Mouse (Mus musculus) embryonic facial prominence, embryonic 12.5 days (tissue): ENCODE data around the gene Methig1. TPM values are rescaled to one million over a fixed set of nuclear protein-coding genes. Genes with fewer than 3 reads are reported as not detected.
"Not testable (repeated sequence)": the region's sequence is repeated elsewhere in the genome, so short reads cannot be mapped to it uniquely, and the experiment has no call there.

Experiments
- ATAC-seq: fragments of 200-750 bp; cut with Nextera tagmentation; 2 replicates; pipeline ENCODE4 v1.8.0; 2017; ENCODE audit not compliant: insufficient number of reproducible peaks, insufficient read depth, low FRiP score, low TSS enrichment
- H3K27ac ChIP-seq: fragments of 300-500 bp; sonication (generic); 2 replicates; pipeline ENCODE4 v1.5.1; 2016; ENCODE audit warnings: mild to moderate bottlenecking
- H3K27me3 ChIP-seq: fragments of 300-500 bp; sonication (generic); 2 replicates; pipeline ENCODE4 v1.6.1; 2016; ENCODE audit warnings: mild to moderate bottlenecking, moderate library complexity
- H3K36me3 ChIP-seq: fragments of 300-500 bp; sonication (generic); 2 replicates; pipeline ENCODE4 v1.6.1; 2016; ENCODE audit warnings: mild to moderate bottlenecking
- H3K4me1 ChIP-seq: fragments of 300-500 bp; sonication (generic); 2 replicates; pipeline ENCODE4 v1.6.1; 2016
- H3K4me2 ChIP-seq: fragments of 300-500 bp; sonication (generic); replicated peaks from 2 replicates; pipeline ENCODE4 v1.6.1; 2016; ENCODE audit warnings: mild to moderate bottlenecking, moderate library complexity
- H3K4me3 ChIP-seq: fragments of 300-500 bp; sonication (generic); 2 replicates; pipeline ENCODE4 v1.5.1; 2016; ENCODE audit warnings: mild to moderate bottlenecking
- H3K9ac ChIP-seq: fragments of 300-500 bp; sonication (generic); 2 replicates; pipeline ENCODE4 v1.6.1; 2016; ENCODE audit warnings: mild to moderate bottlenecking, moderate library complexity
- H3K9me3 ChIP-seq: fragments of 300-500 bp; sonication (generic); 2 replicates; pipeline ENCODE4 v1.6.1; 2016; ENCODE audit warnings: mild to moderate bottlenecking, moderate library complexity
- WGBS: fragments of 180-500 bp; shearing (Covaris S2); methylation state at CpG from one replicate; pipeline ENCODE4 v1.1.7; 2016; 5-methylcytosine and 5-hydroxymethylcytosine counted together
- polyA plus RNA-seq: library from polyadenylated mRNA; unstranded; fragments of >200 nt; fragmentation: Nextera tagmentation; extraction: Ambion mirVana; gene quantifications from 2 replicates; pipeline ENCODE4 v1.2.1, GENCODE M21; 2016

The Methig1 gene
- polyA plus RNA-seq, 1 experiment from 2014 or later: 0.26 TPM

- Histone ChIP-seq H3K27ac (no peak overlapping the region), H3K9me3 (no peaks in the 10 kb centered on the region), H3K27me3 (no peaks in the 10 kb centered on the region), H3K36me3 (no peaks in the 10 kb centered on the region), H3K4me2 (no peak overlapping the region), H3K4me3 (no peak overlapping the region), H3K4me1 (0 out of 2 replicates have a peak, but pooled peaks cover 5% of the 10 kb centered on the region), H3K9ac (no peak overlapping the region)
- ATAC-seq: no peak
- 54% methylated on average over 5 of the region's 5 CpGs for WGBS
Observed at GRCm38 (mm10) chr15:100321134-100321533, 31.8 kb upstream of the Methig1 start.

- no peaks in the 10 kb centered on the region for H3K9me3 ChIP-seq
- H3K27me3 ChIP-seq: no peaks in the 10 kb centered on the region
- H3K27ac ChIP-seq: no peak overlapping the region
- H3K4me1 ChIP-seq: 0 out of 2 replicates have a peak, but pooled peaks cover 5% of the 10 kb centered on the region
- no peak overlapping the region for H3K9ac ChIP-seq
- H3K4me3 ChIP-seq: no peak overlapping the region
- WGBS: 71% methylated on average over 12 of the region's 12 CpGs
- H3K4me2 ChIP-seq: no peak overlapping the region
- no peak for ATAC-seq
- no peaks in the 10 kb centered on the region for H3K36me3 ChIP-seq
Observed at GRCm38 (mm10) chr15:100324021-100324591, 28.8 kb upstream of the Methig1 start.

GRCm38 (mm10) chr15:100325235-100325634 is 27.7 kb upstream of the Methig1 start:
- no peak overlapping the region for H3K9ac ChIP-seq
- no peak for ATAC-seq
- H3K27ac ChIP-seq: no peak overlapping the region
- 0 out of 2 replicates have a peak, but pooled peaks cover under 1% of the 10 kb centered on the region for H3K4me1 ChIP-seq
- no peak overlapping the region for H3K4me3 ChIP-seq
- H3K4me2 ChIP-seq: no peak overlapping the region
- no peaks in the 10 kb centered on the region for H3K9me3 ChIP-seq
- no peaks in the 10 kb centered on the region for H3K27me3 ChIP-seq
- WGBS: 71% methylated on average over 3 of the region's 3 CpGs
- no peaks in the 10 kb centered on the region for H3K36me3 ChIP-seq

- H3K36me3 ChIP-seq, H3K9me3 ChIP-seq, H3K4me2 ChIP-seq, ATAC-seq, H3K27ac ChIP-seq, H3K27me3 ChIP-seq, H3K9ac ChIP-seq, H3K4me3 ChIP-seq, H3K4me1 ChIP-seq: not testable (repeated sequence)
- WGBS: 60% methylated on average over 4 of the region's 4 CpGs
Observed at GRCm38 (mm10) chr15:100328089-100328488, 24.9 kb upstream of the Methig1 start.

GRCm38 (mm10) chr15:100329336-100329735 is 23.6 kb upstream of the Methig1 start:
- not testable (repeated sequence) for H3K36me3 ChIP-seq, H3K9me3 ChIP-seq, H3K9ac ChIP-seq, H3K27me3 ChIP-seq, H3K4me3 ChIP-seq, H3K4me1 ChIP-seq, ATAC-seq, H3K27ac ChIP-seq, H3K4me2 ChIP-seq
- WGBS: 31% methylated on average over 10 of the region's 10 CpGs

GRCm38 (mm10) chr15:100330739-100331138 is 22.2 kb upstream of the Methig1 start:
- Histone ChIP-seq H3K4me3 (no peak overlapping the region), H3K4me2 (no peak overlapping the region), H3K36me3 (no peaks in the 10 kb centered on the region), H3K9me3 (no peaks in the 10 kb centered on the region), H3K9ac (no peak overlapping the region), H3K4me1 (no peaks in the 10 kb centered on the region), H3K27me3 (no peaks in the 10 kb centered on the region), H3K27ac (no peak overlapping the region)
- no peak for ATAC-seq
- 84% methylated on average over 7 of the region's 7 CpGs for WGBS

GRCm38 (mm10) chr15:100332077-100332961 is 20.6 kb upstream of the Methig1 start:
- H3K4me2 ChIP-seq, H3K27me3 ChIP-seq, H3K4me1 ChIP-seq, H3K36me3 ChIP-seq, ATAC-seq, H3K27ac ChIP-seq, H3K9ac ChIP-seq, H3K4me3 ChIP-seq, H3K9me3 ChIP-seq: not testable (repeated sequence)
- 45% methylated on average over 3 of the region's 10 CpGs for WGBS

GRCm38 (mm10) chr15:100334629-100335028 is 18.3 kb upstream of the Methig1 start, which contains the start of gene Mettl7a3:
TSS of gene Mettl7a3 (plus strand) at chr15:100334929.
- H3K36me3 ChIP-seq: no peaks in the 10 kb centered on the region
- WGBS: 61% methylated on average over 10 of the region's 10 CpGs
- H3K4me1 ChIP-seq: no peaks in the 10 kb centered on the region
- H3K4me2 ChIP-seq: no peak within 1 kb of the TSS
- H3K4me3 ChIP-seq: no peak within 1 kb of the TSS
- ATAC-seq: no peak
- no peak within 1 kb of the TSS for H3K27ac ChIP-seq
- H3K9ac ChIP-seq: no peak within 1 kb of the TSS
- no peaks in the 10 kb centered on the region for H3K27me3 ChIP-seq
- no peaks in the 10 kb centered on the region for H3K9me3 ChIP-seq

GRCm38 (mm10) chr15:100337328-100337727 is 15.6 kb upstream of the Methig1 start:
- H3K4me2 ChIP-seq, H3K27me3 ChIP-seq, H3K4me1 ChIP-seq, H3K27ac ChIP-seq, H3K4me3 ChIP-seq, H3K9ac ChIP-seq, ATAC-seq, H3K9me3 ChIP-seq, H3K36me3 ChIP-seq: not testable (repeated sequence)

- H3K4me1 ChIP-seq, H3K9me3 ChIP-seq, H3K27ac ChIP-seq, ATAC-seq, H3K9ac ChIP-seq, H3K36me3 ChIP-seq, H3K4me3 ChIP-seq, H3K4me2 ChIP-seq, H3K27me3 ChIP-seq: not testable (repeated sequence)
- WGBS: 38% methylated on average over 10 of the region's 10 CpGs
Observed at GRCm38 (mm10) chr15:100337847-100338246, 15.1 kb upstream of the Methig1 start.

- H3K27me3 ChIP-seq, H3K4me3 ChIP-seq, H3K27ac ChIP-seq, H3K9me3 ChIP-seq, H3K4me1 ChIP-seq, ATAC-seq, H3K36me3 ChIP-seq, H3K9ac ChIP-seq, H3K4me2 ChIP-seq: not testable (repeated sequence)
- 77% methylated on average over 5 of the region's 5 CpGs for WGBS
Observed at GRCm38 (mm10) chr15:100341314-100341980, 11.5 kb upstream of the Methig1 start.

- H3K9ac ChIP-seq: no peak overlapping the region
- no peaks in the 10 kb centered on the region for H3K4me1 ChIP-seq
- H3K27me3 ChIP-seq: no peaks in the 10 kb centered on the region
- no peak for ATAC-seq
- no peak overlapping the region for H3K4me2 ChIP-seq
- no peaks in the 10 kb centered on the region for H3K36me3 ChIP-seq
- H3K4me3 ChIP-seq: no peak overlapping the region
- no peak overlapping the region for H3K27ac ChIP-seq
- H3K9me3 ChIP-seq: no peaks in the 10 kb centered on the region
Observed at GRCm38 (mm10) chr15:100345484-100345883, 7.5 kb upstream of the Methig1 start.
